Mouse (Mus musculus): Measurements from ENCODE around the gene Cacnb3.
A peak's percentile ranks its signal among the peaks of the same experiment; 100 is the strongest.
"Not testable (repeated sequence)": the region's sequence is repeated elsewhere in the genome, so short reads cannot be mapped to it uniquely, and the experiment has no call there.

The Cacnb3 gene

GRCm38 (mm10) chr15:98630540-98630939 is at the start of gene Cacnb3:
Cacnb3 (plus strand) TSS chr15:98630840.
- no peak for DNase-seq (ENCODE audit: low read depth)

GRCm38 (mm10) chr15:98582410-98582809 is 48.2 kb upstream of the Cacnb3 start:
- DNase-seq (ENCODE audit: low read depth): no peak

- DNase-seq (ENCODE audit: low read depth): no peak
These were observed 47.6 kb upstream of the Cacnb3 start for GRCm38 (mm10) chr15:98582996-98583395.

- DNase-seq (ENCODE audit: low read depth): no peak
These were observed 45.2 kb upstream of the Cacnb3 start for GRCm38 (mm10) chr15:98585421-98585820.

GRCm38 (mm10) chr15:98586141-98586540 is 44.5 kb upstream of the Cacnb3 start:
- DNase-seq (ENCODE audit: low read depth): not testable (repeated sequence)

GRCm38 (mm10) chr15:98587751-98588150 is 42.9 kb upstream of the Cacnb3 start:
- no peak for DNase-seq (ENCODE audit: low read depth)

- no peak for DNase-seq (ENCODE audit: low read depth)
These were observed 40.9 kb upstream of the Cacnb3 start for GRCm38 (mm10) chr15:98589640-98590336.

GRCm38 (mm10) chr15:98591396-98591795 is 39.2 kb upstream of the Cacnb3 start:
- DNase-seq (ENCODE audit: low read depth): no peak

- no peak for DNase-seq (ENCODE audit: low read depth)
These were observed 36.4 kb upstream of the Cacnb3 start for GRCm38 (mm10) chr15:98594193-98594592.

GRCm38 (mm10) chr15:98595049-98595448 is 35.6 kb upstream of the Cacnb3 start:
- DNase-seq (ENCODE audit: low read depth): no peak

- DNase-seq (ENCODE audit: low read depth): no peak
These were observed 34.0 kb upstream of the Cacnb3 start for GRCm38 (mm10) chr15:98596609-98597008.

GRCm38 (mm10) chr15:98600036-98600709 is 30.5 kb upstream of the Cacnb3 start:
- DNase-seq (ENCODE audit: low read depth): no peak

- no peak for DNase-seq (ENCODE audit: low read depth)
These were observed 28.8 kb upstream of the Cacnb3 start for GRCm38 (mm10) chr15:98601832-98602190.

- DNase-seq (ENCODE audit: low read depth): peak; percentile 75
These were observed 28.3 kb upstream of the Cacnb3 start for GRCm38 (mm10) chr15:98602191-98602881.

GRCm38 (mm10) chr15:98602921-98603458 is 27.6 kb upstream of the Cacnb3 start:
- no peak for DNase-seq (ENCODE audit: low read depth)

- DNase-seq (ENCODE audit: low read depth): no peak
These were observed 26.5 kb upstream of the Cacnb3 start for GRCm38 (mm10) chr15:98604041-98604575.

- no peak for DNase-seq (ENCODE audit: low read depth)
These were observed 24.5 kb upstream of the Cacnb3 start for GRCm38 (mm10) chr15:98606051-98606536.

GRCm38 (mm10) chr15:98606739-98607138 is 23.9 kb upstream of the Cacnb3 start:
- no peak for DNase-seq (ENCODE audit: low read depth)

- no peak for DNase-seq (ENCODE audit: low read depth)
These were observed 23.1 kb upstream of the Cacnb3 start for GRCm38 (mm10) chr15:98607557-98607956.

GRCm38 (mm10) chr15:98608058-98608783 is 22.4 kb upstream of the Cacnb3 start:
- no peak for DNase-seq (ENCODE audit: low read depth)

GRCm38 (mm10) chr15:98608784-98609250 is 21.8 kb upstream of the Cacnb3 start:
- DNase-seq (ENCODE audit: low read depth): no peak
